Mouse (Mus musculus) urinary bladder, postnatal 36 days (tissue): ENCODE measurements around the gene Adck1.
"Not testable (repeated sequence)": the region's sequence is repeated elsewhere in the genome, so short reads cannot be mapped to it uniquely, and the experiment has no call there.

ENCODE experiments used
- DNase-seq, 2 experiments: peaks; one replicate each; pipeline ENCODE4 v3.0.0; 2022; ENCODE audit warnings: low spot score in 2 of 2, mixed read lengths in 1 of 2

The Adck1 gene

GRCm38 (mm10) chr12:88360441-88361119, at the start of gene Adck1:
Adck1 (plus strand) TSS chr12:88360554.
- DNase-seq, result peak; percentile 85 to 88

GRCm38 (mm10) chr12:88314556-88314955, 45.8 kb upstream of the Adck1 start:
- no peak for DNase-seq

GRCm38 (mm10) chr12:88323926-88324325, 36.4 kb upstream of the Adck1 start, which contains the start of gene Gm5039:
Gm5039 (minus strand) TSS chr12:88324026.
- DNase-seq, result not testable (repeated sequence)

- DNase-seq, result not testable (repeated sequence)
Observed at GRCm38 (mm10) chr12:88336662-88337413, 23.5 kb upstream of the Adck1 start.

- not testable (repeated sequence) for DNase-seq
Observed at GRCm38 (mm10) chr12:88341286-88341685, 19.1 kb upstream of the Adck1 start.

- no peak for DNase-seq
Observed at GRCm38 (mm10) chr12:88354182-88354702, 6.1 kb upstream of the Adck1 start.

GRCm38 (mm10) chr12:88361120-88361445, 729 bp downstream of the Adck1 start:
- no peak for DNase-seq

- no peak for DNase-seq
Observed at GRCm38 (mm10) chr12:88367673-88368072, 7.3 kb downstream of the Adck1 start.

GRCm38 (mm10) chr12:88368618-88369017, 8.3 kb downstream of the Adck1 start:
- no peak for DNase-seq

GRCm38 (mm10) chr12:88369690-88370089, 9.3 kb downstream of the Adck1 start:
- DNase-seq, result not testable (repeated sequence)

GRCm38 (mm10) chr12:88370321-88370720, 10.0 kb downstream of the Adck1 start:
- DNase-seq, result not testable (repeated sequence)

GRCm38 (mm10) chr12:88372018-88372417, 11.7 kb downstream of the Adck1 start:
- DNase-seq, result no peak

- DNase-seq, result no peak
Observed at GRCm38 (mm10) chr12:88376820-88377219, 16.5 kb downstream of the Adck1 start.

GRCm38 (mm10) chr12:88378256-88378655, 17.9 kb downstream of the Adck1 start:
- DNase-seq, result no peak

GRCm38 (mm10) chr12:88388832-88389231, 28.5 kb downstream of the Adck1 start:
- DNase-seq, result no peak

- no peak for DNase-seq
Observed at GRCm38 (mm10) chr12:88398658-88399057, 38.3 kb downstream of the Adck1 start.

GRCm38 (mm10) chr12:88403541-88403940, 43.2 kb downstream of the Adck1 start:
- no peak for DNase-seq

- peak; percentile 33 to 40 for DNase-seq
Observed at GRCm38 (mm10) chr12:88405113-88405512, 44.8 kb downstream of the Adck1 start.

- DNase-seq, result no peak
Observed at GRCm38 (mm10) chr12:88407996-88408322, 47.6 kb downstream of the Adck1 start.

- no peak for DNase-seq
Observed at GRCm38 (mm10) chr12:88408323-88409047, 48.1 kb downstream of the Adck1 start.

- no peak for DNase-seq
Observed at GRCm38 (mm10) chr12:88413239-88413638, 52.9 kb downstream of the Adck1 start.

GRCm38 (mm10) chr12:88419912-88420621, 59.7 kb downstream of the Adck1 start:
- no peak for DNase-seq
